Mouse (Mus musculus) thymus, postnatal 14 days (tissue): ENCODE data around the gene Akr1e1.
"Not testable (repeated sequence)": the region's sequence is repeated elsewhere in the genome, so short reads cannot be mapped to it uniquely, and the experiment has no call there.

Experiments
- DNase-seq: peaks from one replicate; pipeline ENCODE4 v3.0.0; 2021

The Akr1e1 gene

GRCm38 (mm10) chr13:4608961-4609409 lies at the start of gene Akr1e1:
Akr1e1 (minus strand) TSS chr13:4609174.
- peak; percentile 68 for DNase-seq

GRCm38 (mm10) chr13:4658346-4658745 lies 49.4 kb upstream of the Akr1e1 start:
- DNase-seq: no peak

GRCm38 (mm10) chr13:4656277-4657146 lies 47.5 kb upstream of the Akr1e1 start:
- DNase-seq: no peak

GRCm38 (mm10) chr13:4650190-4650589 lies 41.2 kb upstream of the Akr1e1 start:
- no peak for DNase-seq

- no peak for DNase-seq
Measured at GRCm38 (mm10) chr13:4645248-4645647, 36.3 kb upstream of the Akr1e1 start.

- DNase-seq: peak; percentile 15
Measured at GRCm38 (mm10) chr13:4610902-4611301, 1.9 kb upstream of the Akr1e1 start.

- DNase-seq: peak; percentile 2
Measured at GRCm38 (mm10) chr13:4608530-4608929, 444 bp downstream of the Akr1e1 start.

GRCm38 (mm10) chr13:4606821-4607220 lies 2.2 kb downstream of the Akr1e1 start:
- no peak for DNase-seq

GRCm38 (mm10) chr13:4603431-4603830 lies 5.5 kb downstream of the Akr1e1 start:
- not testable (repeated sequence) for DNase-seq

- no peak for DNase-seq
Measured at GRCm38 (mm10) chr13:4576921-4577320, 32.1 kb downstream of the Akr1e1 start.

- DNase-seq: no peak
Measured at GRCm38 (mm10) chr13:4573871-4574270, 35.1 kb downstream of the Akr1e1 start, which contains the start of gene Akr1c21. Akr1c21 (plus strand) TSS chr13:4574075.

- DNase-seq: no peak
Measured at GRCm38 (mm10) chr13:4565996-4566395, 43.0 kb downstream of the Akr1e1 start.

- DNase-seq: no peak
Measured at GRCm38 (mm10) chr13:4560500-4560899, 48.5 kb downstream of the Akr1e1 start.

- DNase-seq: no peak
Measured at GRCm38 (mm10) chr13:4559143-4559542, 49.8 kb downstream of the Akr1e1 start.
